Mouse (Mus musculus): Measurements from ENCODE around the gene Sesn3. TPM values are rescaled to one million over a fixed set of nuclear protein-coding genes. Genes with fewer than 3 reads are reported as not detected.
"Not testable (repeated sequence)": the region's sequence is repeated elsewhere in the genome, so short reads cannot be mapped to it uniquely, and the experiment has no call there.

The Sesn3 gene
- polyA plus RNA-seq (2014; fragmentation: Nextera tagmentation; extraction: Ambion mirVana), result 18.7 and 33.6 TPM in 2 replicates

DNA sequence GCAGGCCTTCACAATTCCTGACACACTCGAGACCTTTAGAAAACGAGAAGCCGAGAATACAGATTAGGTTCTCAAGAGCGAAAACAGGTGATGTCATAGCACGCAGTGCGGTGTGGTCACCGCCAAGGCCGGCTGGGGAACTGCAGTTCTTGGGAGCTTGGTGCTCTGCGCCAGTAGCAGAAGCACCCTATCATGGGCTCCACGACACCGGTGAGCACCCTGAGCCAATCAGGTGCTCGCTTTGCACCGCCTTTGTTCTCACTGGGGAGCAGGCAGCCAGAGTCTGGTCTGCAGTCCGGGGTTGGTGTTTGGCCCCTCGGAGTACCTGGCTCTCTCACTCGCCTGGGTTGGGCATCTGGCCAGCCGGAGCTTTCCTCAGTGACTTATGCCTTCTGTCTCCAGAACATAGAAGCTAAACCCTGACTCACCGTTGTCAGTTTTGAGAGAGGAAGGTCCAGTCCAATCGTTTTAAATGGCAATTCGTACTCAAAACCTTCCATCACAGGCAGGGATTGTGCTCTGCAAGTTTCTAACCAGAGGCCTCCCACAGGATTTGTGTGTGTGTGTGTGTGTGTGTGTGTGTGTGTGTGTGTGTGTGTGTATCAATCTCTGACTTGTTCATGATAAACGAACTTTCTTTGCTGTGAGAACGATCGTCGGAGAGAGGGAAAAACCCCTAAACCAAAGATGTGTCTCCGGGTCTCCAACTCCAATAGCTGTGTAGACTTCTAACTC is at the start of gene Sesn3:
Sesn3 (plus strand) TSS at position 82 of the 735 bp plus-strand sequence.
- H3K4me3 ChIP-seq (ENCODE audit: low read depth, low read length), result peak within 1 kb of the TSS; percentile 94
- no peaks in the 10 kb centered on the region for H3K9me3 ChIP-seq (ENCODE audit: control insufficient read depth, low read length)
- H3K4me2 ChIP-seq (ENCODE audit: low read depth, low read length), result peak within 1 kb of the TSS; percentile 45
- H3K27me3 ChIP-seq (ENCODE audit: control insufficient read depth, insufficient read depth, low read length), result no peaks in the 10 kb centered on the region
- H3K9ac ChIP-seq (replicated peaks; ENCODE audit: low read depth, low read length), result peak within 1 kb of the TSS; percentile 54
- no peaks in the 10 kb centered on the region for H3K36me3 ChIP-seq (ENCODE audit: control insufficient read depth, insufficient read depth, low read length)
- 2% methylated on average over 25 of the region's 25 CpGs for WGBS
- H3K4me1 ChIP-seq (ENCODE audit: control insufficient read depth, insufficient read depth, low read length), result peaks cover 11% of the 10 kb centered on the region; the same call in 1 of the 2 replicates
- peak; percentile 62 for ATAC-seq (ENCODE audit: low read depth)
- H3K27ac ChIP-seq (ENCODE audit: low read depth, low read length), result peak within 1 kb of the TSS; percentile 88

- H3K36me3 ChIP-seq (ENCODE audit: control insufficient read depth, insufficient read depth, low read length); H3K4me3 ChIP-seq (ENCODE audit: low read depth, low read length); H3K27me3 ChIP-seq (ENCODE audit: control insufficient read depth, insufficient read depth, low read length); H3K27ac ChIP-seq (ENCODE audit: low read depth, low read length); H3K4me2 ChIP-seq (ENCODE audit: low read depth, low read length); H3K4me1 ChIP-seq (ENCODE audit: control insufficient read depth, insufficient read depth, low read length); H3K9ac ChIP-seq (replicated peaks; ENCODE audit: low read depth, low read length); H3K9me3 ChIP-seq (ENCODE audit: control insufficient read depth, low read length); ATAC-seq (ENCODE audit: low read depth): not testable (repeated sequence)
- 87% methylated on average over 2 of the region's 2 CpGs for WGBS
Observed at GRCm38 (mm10) chr9:14227086-14227485, 47.8 kb upstream of the Sesn3 start.

DNA sequence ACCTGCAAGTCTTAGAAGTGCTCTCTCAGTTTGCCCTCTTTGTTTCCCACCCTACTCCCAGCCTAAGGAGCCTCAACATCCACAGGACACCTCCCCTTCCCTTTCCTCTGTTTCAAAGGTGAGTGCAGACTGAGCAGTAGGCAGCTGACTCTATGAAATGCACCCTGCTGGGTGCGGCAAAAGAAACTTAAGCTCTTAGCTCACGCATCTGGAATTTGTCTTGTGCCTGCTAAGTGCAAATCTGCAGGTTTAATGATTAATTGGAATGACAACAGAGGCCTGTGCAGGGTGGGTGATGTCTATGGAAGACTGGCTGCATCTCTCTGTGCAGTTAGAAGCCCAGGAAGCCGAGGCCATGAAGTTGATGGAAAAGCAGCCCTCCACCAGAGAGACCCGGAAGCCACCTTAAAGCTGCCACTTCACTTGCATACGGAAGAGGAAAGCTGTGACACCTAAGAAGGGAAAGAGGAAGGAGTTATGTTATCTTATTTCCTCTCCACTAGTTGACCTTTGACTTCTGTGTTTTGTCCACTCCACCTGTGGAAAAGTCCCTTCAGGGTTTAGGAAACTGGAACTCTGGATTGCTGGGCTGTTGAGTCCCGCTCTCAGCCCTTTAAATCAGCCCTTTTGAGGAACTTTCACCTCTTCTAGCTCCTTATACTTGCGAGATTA is 41.0 kb upstream of the Sesn3 start:
- no peaks in the 10 kb centered on the region for H3K27me3 ChIP-seq (ENCODE audit: control insufficient read depth, insufficient read depth, low read length)
- WGBS, result 54% methylated on average over 7 of the region's 7 CpGs
- H3K4me1 ChIP-seq (ENCODE audit: control insufficient read depth, insufficient read depth, low read length), result no peaks in the 10 kb centered on the region
- no peak for ATAC-seq (ENCODE audit: low read depth)
- no peak overlapping the region for H3K4me2 ChIP-seq (ENCODE audit: low read depth, low read length)
- H3K9me3 ChIP-seq (ENCODE audit: control insufficient read depth, low read length), result no peaks in the 10 kb centered on the region
- no peak overlapping the region for H3K4me3 ChIP-seq (ENCODE audit: low read depth, low read length)
- H3K27ac ChIP-seq (ENCODE audit: low read depth, low read length), result no peak overlapping the region
- H3K9ac ChIP-seq (replicated peaks; ENCODE audit: low read depth, low read length), result no peak overlapping the region
- H3K36me3 ChIP-seq (ENCODE audit: control insufficient read depth, insufficient read depth, low read length), result no peaks in the 10 kb centered on the region

- 88% methylated on average over 2 of the region's 2 CpGs for WGBS
- no peaks in the 10 kb centered on the region for H3K4me1 ChIP-seq (ENCODE audit: control insufficient read depth, insufficient read depth, low read length)
- H3K9me3 ChIP-seq (ENCODE audit: control insufficient read depth, low read length), result no peaks in the 10 kb centered on the region
- H3K9ac ChIP-seq (replicated peaks; ENCODE audit: low read depth, low read length), result no peak overlapping the region
- no peak overlapping the region for H3K4me3 ChIP-seq (ENCODE audit: low read depth, low read length)
- no peak overlapping the region for H3K4me2 ChIP-seq (ENCODE audit: low read depth, low read length)
- H3K36me3 ChIP-seq (ENCODE audit: control insufficient read depth, insufficient read depth, low read length), result no peaks in the 10 kb centered on the region
- ATAC-seq (ENCODE audit: low read depth), result no peak
- H3K27ac ChIP-seq (ENCODE audit: low read depth, low read length), result no peak overlapping the region
- no peaks in the 10 kb centered on the region for H3K27me3 ChIP-seq (ENCODE audit: control insufficient read depth, insufficient read depth, low read length)
Observed at GRCm38 (mm10) chr9:14235286-14235685, 39.6 kb upstream of the Sesn3 start.

- 78% methylated on average over 1 of the region's 1 CpGs for WGBS
- H3K36me3 ChIP-seq (ENCODE audit: control insufficient read depth, insufficient read depth, low read length); H3K4me3 ChIP-seq (ENCODE audit: low read depth, low read length); H3K9ac ChIP-seq (replicated peaks; ENCODE audit: low read depth, low read length); H3K9me3 ChIP-seq (ENCODE audit: control insufficient read depth, low read length); H3K27me3 ChIP-seq (ENCODE audit: control insufficient read depth, insufficient read depth, low read length); H3K4me2 ChIP-seq (ENCODE audit: low read depth, low read length); H3K4me1 ChIP-seq (ENCODE audit: control insufficient read depth, insufficient read depth, low read length); ATAC-seq (ENCODE audit: low read depth); H3K27ac ChIP-seq (ENCODE audit: low read depth, low read length): not testable (repeated sequence)
Observed at GRCm38 (mm10) chr9:14241003-14241402, 33.9 kb upstream of the Sesn3 start.

GRCm38 (mm10) chr9:14242308-14242707 is 32.6 kb upstream of the Sesn3 start:
- no peak overlapping the region for H3K4me2 ChIP-seq (ENCODE audit: low read depth, low read length)
- peaks cover 9% of the 10 kb centered on the region; the same call in 1 of the 2 replicates for H3K4me1 ChIP-seq (ENCODE audit: control insufficient read depth, insufficient read depth, low read length)
- H3K9ac ChIP-seq (replicated peaks; ENCODE audit: low read depth, low read length), result no peak overlapping the region
- no peaks in the 10 kb centered on the region for H3K27me3 ChIP-seq (ENCODE audit: control insufficient read depth, insufficient read depth, low read length)
- H3K4me3 ChIP-seq (ENCODE audit: low read depth, low read length), result no peak overlapping the region
- WGBS, result 39% methylated on average over 2 of the region's 2 CpGs
- no peak for ATAC-seq (ENCODE audit: low read depth)
- no peak overlapping the region for H3K27ac ChIP-seq (ENCODE audit: low read depth, low read length)
- no peaks in the 10 kb centered on the region for H3K36me3 ChIP-seq (ENCODE audit: control insufficient read depth, insufficient read depth, low read length)
- no peaks in the 10 kb centered on the region for H3K9me3 ChIP-seq (ENCODE audit: control insufficient read depth, low read length)

GRCm38 (mm10) chr9:14244528-14244927 is 30.3 kb upstream of the Sesn3 start:
- H3K9ac ChIP-seq (replicated peaks; ENCODE audit: low read depth, low read length), result no peak overlapping the region
- H3K36me3 ChIP-seq (ENCODE audit: control insufficient read depth, insufficient read depth, low read length), result no peaks in the 10 kb centered on the region
- H3K4me1 ChIP-seq (ENCODE audit: control insufficient read depth, insufficient read depth, low read length), result peaks cover 9% of the 10 kb centered on the region; the same call in 1 of the 2 replicates
- WGBS, result 30% methylated on average over 9 of the region's 9 CpGs
- H3K27me3 ChIP-seq (ENCODE audit: control insufficient read depth, insufficient read depth, low read length), result no peaks in the 10 kb centered on the region
- H3K9me3 ChIP-seq (ENCODE audit: control insufficient read depth, low read length), result no peaks in the 10 kb centered on the region
- H3K4me2 ChIP-seq (ENCODE audit: low read depth, low read length), result no peak overlapping the region
- no peak for ATAC-seq (ENCODE audit: low read depth)
- 0 out of 2 replicates have a peak overlapping the region, but pooled peaks have one; percentile 52 for H3K27ac ChIP-seq (ENCODE audit: low read depth, low read length)
- no peak overlapping the region for H3K4me3 ChIP-seq (ENCODE audit: low read depth, low read length)

- H3K9ac ChIP-seq (replicated peaks; ENCODE audit: low read depth, low read length), result no peak overlapping the region
- H3K4me2 ChIP-seq (ENCODE audit: low read depth, low read length), result no peak overlapping the region
- H3K4me3 ChIP-seq (ENCODE audit: low read depth, low read length), result no peak overlapping the region
- H3K4me1 ChIP-seq (ENCODE audit: control insufficient read depth, insufficient read depth, low read length), result peaks cover 9% of the 10 kb centered on the region; the same call in 1 of the 2 replicates
- no peaks in the 10 kb centered on the region for H3K27me3 ChIP-seq (ENCODE audit: control insufficient read depth, insufficient read depth, low read length)
- H3K36me3 ChIP-seq (ENCODE audit: control insufficient read depth, insufficient read depth, low read length), result no peaks in the 10 kb centered on the region
- no peaks in the 10 kb centered on the region for H3K9me3 ChIP-seq (ENCODE audit: control insufficient read depth, low read length)
- 17% methylated on average over 7 of the region's 7 CpGs for WGBS
- 0 out of 2 replicates have a peak overlapping the region, but pooled peaks have one; percentile 52 for H3K27ac ChIP-seq (ENCODE audit: low read depth, low read length)
- ATAC-seq (ENCODE audit: low read depth), result peak; percentile 73
Observed at GRCm38 (mm10) chr9:14245013-14245586, 29.8 kb upstream of the Sesn3 start.
